Mouse (Mus musculus): ENCODE data around the gene Pmvk. TPM values are rescaled to one million over a fixed set of nuclear protein-coding genes. Genes with fewer than 3 reads are reported as not detected.

Gene Pmvk
- total and polyA plus RNA-seq, 3 experiments: 6.7 to 14.8 (median 7.5) TPM

DNA sequence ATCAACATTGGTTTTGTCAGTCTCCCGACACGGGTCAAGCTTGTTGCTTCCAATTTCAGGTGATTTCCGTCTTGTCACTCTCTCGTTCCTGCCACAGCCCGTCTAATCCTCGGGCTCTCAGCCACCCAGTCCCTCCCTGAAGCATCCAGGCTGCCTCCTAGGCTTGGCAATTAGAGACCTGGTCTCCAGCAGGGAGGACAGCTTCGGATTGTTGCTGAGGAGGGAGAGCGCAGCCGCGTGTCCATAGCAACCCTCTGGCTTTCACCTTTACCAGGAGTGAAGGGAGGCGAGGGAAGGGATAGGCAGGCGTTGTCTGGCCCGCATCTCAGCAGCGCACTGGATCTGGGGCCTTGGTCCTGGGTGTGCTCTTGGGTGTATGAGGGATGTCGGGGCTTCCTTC, 57.1 kb downstream of the Pmvk start:
- DNase-seq: no peak
- TF ChIP-seq CTCF (IDR thresholded peaks at IDR 0.05) (no peak), POLR2A (IDR thresholded peaks at IDR 0.05; ENCODE audit: insufficient read depth, low read depth, low read length) (no peak), EP300 (IDR thresholded peaks at IDR 0.05; ENCODE audit: insufficient read depth, low read depth, low read length) (no peak)
- Histone ChIP-seq H3K4me3 (no peak overlapping the region), H3K9ac (ENCODE audit: low read depth, low read length) (no peak overlapping the region), H3K36me3 (ENCODE audit: control insufficient read depth, insufficient read depth, low read length) (no peaks in the 10 kb centered on the region), H3K4me1 (ENCODE audit: control insufficient read depth, insufficient read depth, low read length) (no peaks in the 10 kb centered on the region), H3K79me2 (replicated peaks; ENCODE audit: control insufficient read depth, insufficient read depth, low read length) (no peaks in the 10 kb centered on the region), H3K27ac (no peak overlapping the region), H3K27me3 (ENCODE audit: control insufficient read depth, insufficient read depth, low read length) (peaks cover 2% of the 10 kb centered on the region; the same call in 1 of the 2 replicates)
- intact Hi-C loops (cut with DNase I): loop anchor here (5.0 kb wide), 2 partner anchors 261 to 346 kb away; partner anchors contain the start of gene Ube2q1
- WGBS: 35% methylated on average over 15 of the region's 15 CpGs

DNA sequence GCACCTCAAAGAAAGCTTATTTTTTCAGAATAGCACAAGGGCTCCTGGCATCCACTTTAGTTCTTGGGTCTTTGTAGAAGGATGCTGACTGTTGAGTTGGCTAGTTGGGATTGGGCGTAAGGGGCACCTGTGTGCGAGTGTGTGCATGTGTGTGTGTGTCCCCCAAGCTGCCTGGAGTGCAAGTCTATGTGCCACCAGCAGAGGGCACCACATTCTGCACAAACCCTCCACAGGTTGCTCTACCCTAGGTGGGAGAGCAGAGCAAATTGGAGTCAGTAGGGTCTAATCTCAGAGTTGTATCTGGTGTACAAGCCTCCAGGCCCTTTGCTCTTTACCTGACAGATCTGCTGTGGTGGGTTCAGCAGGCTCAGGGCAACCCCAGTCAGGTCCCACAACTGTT, 57.9 kb downstream of the Pmvk start:
- TF ChIP-seq POLR2A (IDR thresholded peaks at IDR 0.05; ENCODE audit: insufficient read depth, low read depth, low read length) (no peak), EP300 (IDR thresholded peaks at IDR 0.05; ENCODE audit: insufficient read depth, low read depth, low read length) (no peak), CTCF (IDR thresholded peaks at IDR 0.05) (peak; percentile 72)
- no peaks in the 10 kb centered on the region for H3K4me1 ChIP-seq (ENCODE audit: control insufficient read depth, insufficient read depth, low read length)
- no peak overlapping the region for H3K4me3 ChIP-seq
- no peak overlapping the region for H3K9ac ChIP-seq (ENCODE audit: low read depth, low read length)
- intact Hi-C loops (cut with DNase I): loop anchor here (1.0 to 5.0 kb wide), 3 partner anchors 176 to 345 kb away; partner anchors contain the start of gene Ube2q1
- H3K27ac ChIP-seq: no peak overlapping the region
- 0 out of 2 replicates have a peak, but pooled peaks cover 2% of the 10 kb centered on the region for H3K27me3 ChIP-seq (ENCODE audit: control insufficient read depth, insufficient read depth, low read length)
- no peaks in the 10 kb centered on the region for H3K36me3 ChIP-seq (ENCODE audit: control insufficient read depth, insufficient read depth, low read length)
- 90% methylated on average over 2 of the region's 2 CpGs for WGBS
- no peaks in the 10 kb centered on the region for H3K79me2 ChIP-seq (replicated peaks; ENCODE audit: control insufficient read depth, insufficient read depth, low read length)
- DNase-seq: peak; percentile 20 to 36

DNA sequence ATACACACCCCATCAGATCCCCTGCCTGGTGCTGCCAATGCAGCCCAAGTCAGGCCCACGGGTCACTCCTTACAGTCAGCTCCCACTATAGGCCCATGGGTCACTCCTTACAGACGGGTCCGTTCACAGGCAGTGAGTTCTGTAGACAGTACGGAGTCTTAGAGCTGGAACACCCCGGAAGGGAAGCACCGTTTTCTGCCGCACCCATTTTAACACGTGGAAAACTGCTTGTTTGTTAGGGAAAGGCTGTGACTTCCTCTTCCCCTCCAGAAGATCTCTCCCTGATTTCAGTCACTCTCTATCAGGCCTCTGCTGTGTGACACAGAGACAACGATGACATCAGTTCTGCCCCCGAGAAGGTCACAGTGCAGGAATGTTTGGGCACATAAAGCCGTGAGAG, 61.1 kb downstream of the Pmvk start:
- no peak overlapping the region for H3K9ac ChIP-seq (ENCODE audit: low read depth, low read length)
- TF ChIP-seq POLR2A (IDR thresholded peaks at IDR 0.05; ENCODE audit: insufficient read depth, low read depth, low read length): no peak
- no peak for TF ChIP-seq CTCF (IDR thresholded peaks at IDR 0.05)
- TF ChIP-seq EP300 (IDR thresholded peaks at IDR 0.05; ENCODE audit: insufficient read depth, low read depth, low read length): no peak
- 0 out of 2 replicates have a peak, but pooled peaks cover 1% of the 10 kb centered on the region for H3K4me1 ChIP-seq (ENCODE audit: control insufficient read depth, insufficient read depth, low read length)
- H3K79me2 ChIP-seq (replicated peaks; ENCODE audit: control insufficient read depth, insufficient read depth, low read length): no peaks in the 10 kb centered on the region
- H3K36me3 ChIP-seq (ENCODE audit: control insufficient read depth, insufficient read depth, low read length): no peaks in the 10 kb centered on the region
- 32% methylated on average over 11 of the region's 11 CpGs for WGBS
- H3K27ac ChIP-seq: no peak overlapping the region
- intact Hi-C loops (cut with DNase I): no loop called here
- no peak overlapping the region for H3K4me3 ChIP-seq
- DNase-seq: no peak
- 0 out of 2 replicates have a peak, but pooled peaks cover 2% of the 10 kb centered on the region for H3K27me3 ChIP-seq (ENCODE audit: control insufficient read depth, insufficient read depth, low read length)

DNA sequence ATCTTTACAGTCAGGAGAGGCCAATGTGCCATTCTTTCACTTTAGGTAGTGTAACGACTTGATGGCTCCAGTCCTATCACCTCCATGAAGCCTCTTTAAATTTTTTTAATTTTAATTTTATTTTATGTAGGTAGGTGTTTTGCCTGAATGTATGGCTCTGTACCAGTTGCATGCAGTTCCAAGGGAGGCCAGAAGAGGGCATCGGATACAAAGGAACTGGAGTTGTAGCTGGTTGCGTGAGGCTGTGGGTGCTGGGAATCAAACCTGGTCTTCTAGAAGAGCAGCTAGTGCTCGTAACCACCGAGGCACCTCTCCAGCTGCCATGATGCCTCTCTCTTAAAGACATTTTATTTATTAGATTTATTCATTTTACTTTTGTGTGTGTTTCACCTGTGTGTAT, 62.0 kb downstream of the Pmvk start:
- no peak for DNase-seq
- H3K4me3 ChIP-seq: no peak overlapping the region
- intact Hi-C loops (cut with DNase I): no loop called here
- no peak overlapping the region for H3K9ac ChIP-seq (ENCODE audit: low read depth, low read length)
- H3K4me1 ChIP-seq (ENCODE audit: control insufficient read depth, insufficient read depth, low read length): 0 out of 2 replicates have a peak, but pooled peaks cover 1% of the 10 kb centered on the region
- TF ChIP-seq CTCF (IDR thresholded peaks at IDR 0.05) (peak; percentile 35), POLR2A (IDR thresholded peaks at IDR 0.05; ENCODE audit: insufficient read depth, low read depth, low read length) (no peak), EP300 (IDR thresholded peaks at IDR 0.05; ENCODE audit: insufficient read depth, low read depth, low read length) (no peak)
- no peak overlapping the region for H3K27ac ChIP-seq
- 92% methylated on average over 5 of the region's 5 CpGs for WGBS
- H3K79me2 ChIP-seq (replicated peaks; ENCODE audit: control insufficient read depth, insufficient read depth, low read length): no peaks in the 10 kb centered on the region
- H3K36me3 ChIP-seq (ENCODE audit: control insufficient read depth, insufficient read depth, low read length): no peaks in the 10 kb centered on the region
- 0 out of 2 replicates have a peak, but pooled peaks cover 5% of the 10 kb centered on the region for H3K27me3 ChIP-seq (ENCODE audit: control insufficient read depth, insufficient read depth, low read length)

Other genes with a start within 250 kb of the Pmvk start
- 1 to 10 TPM; 3.4 to 5.1 TPM for gene Thbs3, start 239.4 kb upstream of the Pmvk start, total RNA-seq (2021)
- gene Thbs3, start 239.4 kb upstream of the Pmvk start, polyA plus RNA-seq (2012; rRNA removed): 15.8 and 24.3 TPM in 2 replicates
- gene Mtx1, start 227.5 kb upstream of the Pmvk start, total RNA-seq (2021): 10 to 100 TPM; 59.8 to 61.8 TPM
- 96.2 and 111 TPM in 2 replicates for gene Mtx1, start 227.5 kb upstream of the Pmvk start, polyA plus RNA-seq (2012; rRNA removed)
- under 1 TPM; 0.39 to 0.47 TPM for gene Muc1, start 225.5 kb upstream of the Pmvk start, total RNA-seq (2021)
- 0.67 and 6.2 TPM in 2 replicates for gene Muc1, start 225.5 kb upstream of the Pmvk start, polyA plus RNA-seq (2012; rRNA removed)
- gene Krtcap2, start 208.6 kb upstream of the Pmvk start, total RNA-seq (2021): 10 to 100 TPM; 80.7 to 95.7 TPM
- 84.3 and 116 TPM in 2 replicates for gene Krtcap2, start 208.6 kb upstream of the Pmvk start, polyA plus RNA-seq (2012; rRNA removed)
- under 1 TPM; 0.39 to 0.96 TPM for gene Trim46, start 208.2 kb upstream of the Pmvk start, total RNA-seq (2021)
- 1.4 and 1.9 TPM in 2 replicates for gene Trim46, start 208.2 kb upstream of the Pmvk start, polyA plus RNA-seq (2012; rRNA removed)
- gene Dpm3, start 195.2 kb upstream of the Pmvk start, total RNA-seq (2021): 10 to 100 TPM; 54.3 to 58.2 TPM
- gene Dpm3, start 195.2 kb upstream of the Pmvk start, polyA plus RNA-seq (2012; rRNA removed): 140 and 160 TPM in 2 replicates
- gene Slc50a1, start 184.0 kb upstream of the Pmvk start, total RNA-seq (2021): 10 to 100 TPM; 17.3 to 23.3 TPM
- 105 and 111 TPM in 2 replicates for gene Slc50a1, start 184.0 kb upstream of the Pmvk start, polyA plus RNA-seq (2012; rRNA removed)
- 10 to 100 TPM; 22.6 to 28.4 TPM for gene Efna1, start 173.4 kb upstream of the Pmvk start, total RNA-seq (2021)
- gene Efna1, start 173.4 kb upstream of the Pmvk start, polyA plus RNA-seq (2012; rRNA removed): 39.6 and 44.4 TPM in 2 replicates
- not detected for gene Efna3, start 131.6 kb upstream of the Pmvk start, total RNA-seq (2021)
- gene Efna3, start 131.6 kb upstream of the Pmvk start, polyA plus RNA-seq (2012; rRNA removed): 0.09 TPM in 1 of 2 replicates, not detected in the other
- under 1 TPM; 0.21 to 0.36 TPM for gene Efna4, start 116.5 kb upstream of the Pmvk start, total RNA-seq (2021)
- 0.64 and 0.86 TPM in 2 replicates for gene Efna4, start 116.5 kb upstream of the Pmvk start, polyA plus RNA-seq (2012; rRNA removed)
- gene Adam15, start 104.5 kb upstream of the Pmvk start, total RNA-seq (2021): 10 to 100 TPM; 56.8 to 59.2 TPM
- gene Adam15, start 104.5 kb upstream of the Pmvk start, polyA plus RNA-seq (2012; rRNA removed): 95.6 and 95.7 TPM in 2 replicates
- not detected for gene Dcst2, start 92.6 kb upstream of the Pmvk start, total RNA-seq (2021)
- 0.09 and 0.35 TPM in 2 replicates for gene Dcst2, start 92.6 kb upstream of the Pmvk start, polyA plus RNA-seq (2012; rRNA removed)
- not detected for gene Dcst1, start 89.3 kb upstream of the Pmvk start, total RNA-seq (2021)
- gene Dcst1, start 89.3 kb upstream of the Pmvk start, polyA plus RNA-seq (2012; rRNA removed): 0.18 and 0.23 TPM in 2 replicates
- gene Zbtb7b, start 59.8 kb upstream of the Pmvk start, total RNA-seq (2021): 10 to 100 TPM; 20.5 to 23.4 TPM
- gene Zbtb7b, start 59.8 kb upstream of the Pmvk start, polyA plus RNA-seq (2012; rRNA removed): 21.5 and 21.9 TPM in 2 replicates
- gene Lenep, start 51.7 kb upstream of the Pmvk start, total RNA-seq (2021): not detected
- 2.1 and 5.4 TPM in 2 replicates for gene Lenep, start 51.7 kb upstream of the Pmvk start, polyA plus RNA-seq (2012; rRNA removed)
- gene Flad1, start 42.7 kb upstream of the Pmvk start, total RNA-seq (2021): 10 to 100 TPM; 56.1 to 59.7 TPM
- 81.3 and 89.8 TPM in 2 replicates for gene Flad1, start 42.7 kb upstream of the Pmvk start, polyA plus RNA-seq (2012; rRNA removed)
- gene Cks1b, start 36.2 kb upstream of the Pmvk start, total RNA-seq (2021): 1 to 10 TPM; 3.3 to 3.5 TPM
- gene Cks1b, start 36.2 kb upstream of the Pmvk start, polyA plus RNA-seq (2012; rRNA removed): 9.0 and 10.7 TPM in 2 replicates
- 10 to 100 TPM; 31.6 to 32.0 TPM for gene Shc1, start 36.1 kb upstream of the Pmvk start, total RNA-seq (2021)
- gene Shc1, start 36.1 kb upstream of the Pmvk start, polyA plus RNA-seq (2012; rRNA removed): 32.4 and 50.5 TPM in 2 replicates
- gene Pygo2, start 24.3 kb upstream of the Pmvk start, total RNA-seq (2021): 10 to 100 TPM; 12.5 to 15.3 TPM
- gene Pygo2, start 24.3 kb upstream of the Pmvk start, polyA plus RNA-seq (2012; rRNA removed): 14.4 and 17.3 TPM in 2 replicates
- gene Pbxip1, start 17.8 kb upstream of the Pmvk start, total RNA-seq (2021): 10 to 100 TPM; 55.7 to 67.5 TPM
- 56.2 and 58.2 TPM in 2 replicates for gene Pbxip1, start 17.8 kb upstream of the Pmvk start, polyA plus RNA-seq (2012; rRNA removed)
- 1 to 10 TPM; 2.0 to 3.3 TPM for gene Kcnn3, start 65.6 kb downstream of the Pmvk start, total RNA-seq (2021)
- 0.84 and 2.0 TPM in 2 replicates for gene Kcnn3, start 65.6 kb downstream of the Pmvk start, polyA plus RNA-seq (2012; rRNA removed)